Mouse (Mus musculus): ENCODE data around the gene Hbs1l.
"Not testable (repeated sequence)": the region's sequence is repeated elsewhere in the genome, so short reads cannot be mapped to it uniquely, and the experiment has no call there.

The Hbs1l gene

DNA sequence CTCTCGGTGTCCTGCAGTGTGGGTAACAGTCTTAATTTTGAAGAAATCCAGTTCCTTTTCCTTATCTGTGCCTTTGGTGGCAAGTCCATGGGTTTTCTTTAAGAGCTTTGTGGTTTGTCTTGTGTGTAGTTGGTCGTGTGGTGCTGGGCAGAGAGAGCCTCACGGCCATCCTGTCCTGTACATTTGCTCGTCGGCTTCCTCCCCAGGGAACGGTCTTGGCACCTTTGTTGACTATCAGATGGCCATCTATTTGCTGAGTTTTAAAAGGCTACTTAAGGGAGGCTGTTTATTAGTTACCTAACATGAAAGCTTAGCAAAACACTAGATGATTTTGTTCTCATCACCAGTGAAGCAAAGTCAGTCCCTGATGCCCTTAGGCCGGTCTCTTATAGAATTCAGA lies 66.1 kb downstream of the Hbs1l start:
- no peak for DNase-seq

DNA sequence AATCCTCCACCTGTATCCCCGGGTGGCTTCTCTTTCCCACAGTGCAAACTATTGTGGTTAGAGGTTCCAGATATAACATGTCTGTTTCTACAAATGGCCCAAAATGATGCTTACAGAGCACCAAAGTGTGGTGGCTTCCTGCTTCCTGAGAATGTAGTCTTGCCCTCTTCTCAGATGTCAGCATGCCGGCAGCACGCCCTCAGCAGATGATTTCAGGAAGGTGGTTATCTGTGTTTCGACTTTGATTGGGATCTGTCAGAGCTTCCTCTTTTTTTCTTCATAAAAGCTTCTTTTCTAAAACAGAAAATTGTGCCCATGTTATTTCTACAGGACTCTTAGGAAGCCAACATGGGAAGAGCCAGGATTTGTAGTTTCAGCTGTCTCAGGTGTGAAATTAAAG lies 67.5 kb downstream of the Hbs1l start:
- DNase-seq: no peak

DNA sequence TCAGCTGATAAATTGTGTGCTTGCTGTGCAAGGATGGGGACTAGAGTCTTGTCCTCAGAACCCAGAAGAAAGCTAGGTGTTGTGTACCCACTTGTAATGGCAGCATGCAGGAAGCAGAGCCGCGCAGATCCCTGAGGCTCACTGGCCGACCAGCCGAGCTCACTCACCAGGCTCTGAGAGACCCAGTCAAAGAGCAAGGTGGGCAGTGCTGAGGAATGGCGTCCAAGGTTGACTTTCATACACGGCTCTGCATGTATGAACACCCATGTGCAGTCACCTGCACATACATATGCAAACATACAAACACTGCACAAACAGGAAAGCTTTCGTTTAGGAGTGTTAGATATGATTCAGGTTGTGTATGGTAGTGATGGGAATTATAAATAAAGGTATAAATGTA lies 69.2 kb downstream of the Hbs1l start:
- DNase-seq: no peak

DNA sequence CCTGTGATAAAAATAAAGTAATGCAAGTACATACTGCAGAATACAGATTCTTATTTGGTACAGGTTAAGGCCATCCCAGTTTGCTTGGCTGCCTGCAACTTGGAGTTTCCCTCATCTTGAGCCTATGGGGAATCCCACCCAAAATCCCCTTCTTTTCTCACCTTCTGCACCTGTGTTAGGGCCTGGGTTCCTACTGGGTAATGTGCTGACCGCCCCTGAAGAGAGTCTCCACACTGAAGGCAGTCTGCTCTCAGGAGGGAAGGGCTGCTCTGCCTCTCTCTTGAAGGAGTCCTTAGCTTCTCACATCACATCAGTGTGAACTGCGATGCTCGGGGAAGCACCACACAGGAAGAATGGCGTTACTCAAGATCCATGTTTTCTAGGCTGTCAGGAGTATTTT lies 70.1 kb downstream of the Hbs1l start:
- DNase-seq: no peak

DNA sequence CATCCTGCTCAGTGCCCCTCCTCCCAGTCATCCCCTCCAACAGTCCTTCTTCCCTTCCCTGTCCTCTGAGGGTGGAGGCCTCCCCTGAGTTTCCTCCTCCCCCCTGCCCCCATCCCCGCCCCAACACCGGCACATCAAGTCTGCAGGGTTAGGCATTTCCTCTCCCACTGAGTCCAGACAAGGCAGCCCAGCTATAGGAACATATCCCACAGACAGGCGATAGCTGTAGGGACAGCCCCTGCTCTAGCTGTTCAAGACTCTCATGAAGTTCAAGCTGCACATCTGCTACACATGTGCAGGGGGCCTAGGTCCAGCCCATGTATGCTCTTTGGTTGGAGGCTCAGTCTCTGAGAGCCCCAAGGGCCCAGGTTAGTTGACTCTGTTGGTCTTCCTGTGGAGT lies 70.7 kb downstream of the Hbs1l start:
- DNase-seq: no peak

DNA sequence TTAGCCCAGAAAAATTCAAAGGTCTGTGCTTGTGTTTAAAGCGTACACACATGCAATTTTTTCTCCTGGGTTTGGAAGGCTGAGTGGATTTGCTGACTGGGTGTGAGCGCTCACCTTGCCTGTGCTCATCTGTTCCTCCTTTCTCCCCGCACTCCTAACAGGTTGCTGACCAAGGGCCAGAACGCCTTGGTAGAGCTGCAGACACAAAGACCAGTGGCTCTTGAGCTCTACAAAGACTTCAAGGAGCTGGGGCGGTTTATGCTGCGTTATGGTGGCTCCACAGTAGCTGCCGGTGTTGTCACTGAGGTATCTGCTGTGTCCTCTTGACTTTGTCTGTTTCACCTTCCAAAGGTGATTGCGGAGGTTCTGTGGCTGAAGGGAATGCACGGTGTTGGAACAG lies 71.7 kb downstream of the Hbs1l start:
- DNase-seq: no peak

DNA sequence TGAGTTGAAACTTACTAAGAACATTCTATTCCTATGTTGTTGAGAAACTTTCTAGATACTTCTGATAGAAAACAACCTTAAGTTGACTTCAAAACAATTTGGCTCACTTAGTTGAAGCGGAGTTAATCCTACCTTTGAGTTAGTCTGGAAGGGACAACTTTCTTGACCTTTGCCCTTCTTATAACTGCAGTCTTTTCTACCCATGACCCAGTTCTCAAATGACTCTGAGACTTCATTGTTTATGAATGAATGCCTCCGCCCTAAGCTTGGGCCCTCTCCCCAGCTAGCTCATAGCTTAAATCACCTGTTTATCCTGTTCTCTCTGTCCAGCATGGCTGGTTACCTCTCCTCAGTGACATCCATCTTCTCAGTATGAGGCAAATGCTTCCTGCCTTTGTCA lies 73.8 kb downstream of the Hbs1l start:
- DNase-seq: no peak

DNA sequence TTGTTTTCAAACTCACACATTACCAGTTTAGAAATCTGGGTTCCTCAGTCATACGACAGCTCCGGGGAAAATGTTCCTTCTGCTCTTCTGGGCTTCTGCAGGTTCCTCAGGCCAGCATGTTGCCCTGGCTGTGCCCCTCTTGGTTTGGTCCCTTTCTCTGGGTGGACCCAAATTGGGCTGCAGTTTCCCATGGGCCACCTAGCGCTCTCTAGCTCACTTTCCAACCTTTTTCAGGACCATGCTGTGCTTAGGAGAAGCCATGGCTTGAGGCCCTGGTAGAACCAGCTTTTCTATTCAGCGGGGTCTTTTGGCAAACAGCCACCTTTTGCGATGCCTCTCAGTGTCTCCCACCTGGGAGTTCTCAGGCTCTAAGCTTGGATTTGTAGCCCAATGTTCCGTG lies 76.5 kb downstream of the Hbs1l start:
- no peak for DNase-seq

DNA sequence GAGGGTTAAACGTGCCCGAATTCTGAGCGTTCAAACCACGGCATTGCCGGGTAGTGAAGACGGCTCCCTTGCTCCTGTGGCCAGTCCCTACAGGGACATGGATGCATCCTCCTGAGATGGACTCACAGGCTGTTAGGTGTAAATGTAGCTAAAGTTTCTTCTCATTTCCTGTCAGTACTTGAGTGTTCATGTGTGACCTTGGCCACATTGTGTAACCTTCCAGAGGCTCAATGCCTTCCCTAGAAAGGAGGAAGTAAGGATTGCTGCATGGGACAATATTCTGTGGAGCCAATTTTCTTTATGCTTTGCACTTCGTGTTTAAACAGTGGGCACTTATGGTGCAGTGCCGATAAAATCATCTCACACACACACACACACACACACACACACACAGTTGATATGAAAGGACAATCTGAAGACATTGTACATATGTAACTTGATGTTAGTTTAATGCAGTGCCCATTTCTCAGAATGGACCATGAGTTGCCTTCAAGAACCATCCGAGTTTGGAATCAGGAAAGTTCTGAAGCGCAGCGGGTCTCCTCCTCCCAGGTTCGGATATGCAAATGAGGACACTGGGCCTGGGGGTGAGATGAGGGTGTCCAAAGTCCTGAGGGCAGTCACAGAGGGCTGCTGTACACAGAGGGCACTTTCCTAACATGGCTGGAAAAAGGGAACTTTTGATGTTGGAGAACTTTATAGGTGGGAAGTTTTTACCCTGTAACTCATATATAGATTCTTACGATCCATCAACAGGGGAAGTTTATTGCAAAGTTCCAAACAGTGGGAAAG lies 81.1 kb downstream of the Hbs1l start, which contains the start of gene Aldh8a1:
Gene Aldh8a1 (plus strand): TSS at position 610 of the 792 bp plus-strand sequence.
- DNase-seq: no peak

DNA sequence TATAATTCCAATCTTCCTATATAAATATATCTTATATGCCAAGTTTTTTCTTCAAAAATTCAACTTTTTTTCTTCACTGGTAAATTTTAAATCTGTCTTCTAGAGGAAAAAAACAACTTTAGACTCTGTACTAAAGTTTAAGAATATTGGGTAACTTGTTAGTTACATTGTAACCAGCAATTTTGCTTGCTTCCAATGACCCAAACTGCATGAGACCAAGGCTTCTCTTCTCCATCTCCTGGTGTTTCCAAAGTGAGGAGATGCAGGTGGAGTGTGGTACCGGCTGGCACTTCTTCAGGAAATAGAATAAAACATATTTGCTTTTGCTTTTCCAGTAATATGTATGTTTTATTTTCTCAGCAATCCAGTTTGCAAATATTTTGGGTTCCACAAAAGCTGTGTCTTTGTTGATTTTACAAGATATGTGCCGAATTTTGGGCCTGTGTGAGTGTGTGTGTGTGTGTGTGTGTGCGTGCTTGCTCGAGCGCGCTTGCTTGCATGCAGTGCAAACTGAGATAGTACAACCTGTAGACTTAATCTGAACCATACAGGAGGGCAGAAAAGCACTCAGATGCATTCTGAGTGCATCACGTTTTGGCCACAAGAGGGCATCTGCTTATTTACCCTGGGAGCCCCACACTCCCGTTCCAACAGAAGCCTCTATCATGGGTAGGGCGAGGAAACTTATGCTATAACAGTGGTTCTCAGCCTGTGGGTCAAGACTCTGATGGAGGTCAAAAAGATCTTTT lies 82.6 kb downstream of the Hbs1l start:
- DNase-seq: peak; percentile 41 to 53

DNA sequence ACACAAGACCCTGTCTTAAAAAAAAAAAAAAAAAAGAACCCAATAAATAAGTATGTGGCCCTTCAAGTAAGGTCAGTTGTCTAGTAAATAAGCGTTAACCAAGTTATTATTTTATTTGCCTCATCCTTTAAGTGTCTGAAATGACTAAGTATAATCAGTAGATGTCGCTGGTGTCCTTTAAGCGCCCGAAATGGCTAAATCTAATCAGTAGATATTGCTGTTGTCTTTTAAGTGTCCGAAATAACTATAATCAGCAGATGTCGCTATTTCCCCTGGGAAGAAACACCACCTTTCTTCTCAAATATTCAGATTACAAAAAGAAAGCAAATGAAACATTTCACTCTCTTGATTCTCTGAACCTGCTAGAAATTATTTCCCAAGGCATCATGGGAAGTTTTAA lies 87.1 kb downstream of the Hbs1l start:
- no peak for DNase-seq

DNA sequence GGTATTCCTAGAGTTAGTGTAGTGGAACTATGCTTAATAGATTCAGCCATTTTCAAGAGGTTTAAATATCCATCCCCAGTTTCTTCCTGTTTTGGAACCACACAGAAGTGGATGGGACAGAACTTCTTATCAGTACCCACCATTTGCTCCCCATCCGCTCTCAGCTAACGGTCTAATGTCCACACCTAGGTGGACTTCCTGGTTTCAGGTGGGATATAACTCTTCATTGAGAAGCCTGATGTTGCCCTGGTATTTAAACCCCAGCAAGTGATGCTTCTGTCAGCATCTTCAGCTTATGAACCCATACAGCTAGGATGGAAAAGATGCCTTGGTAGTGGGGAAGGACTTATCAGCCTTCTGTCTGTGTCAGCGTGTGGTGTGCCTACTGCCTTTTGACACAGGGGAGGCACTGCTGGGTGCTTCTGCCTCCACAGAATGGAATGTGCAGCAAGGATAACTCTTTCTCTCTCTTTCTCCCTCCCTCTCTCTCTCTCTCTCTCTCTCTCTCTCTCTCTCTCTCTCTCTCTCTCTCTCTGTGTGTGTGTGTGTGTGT lies 89.4 kb downstream of the Hbs1l start:
- no peak for DNase-seq

DNA sequence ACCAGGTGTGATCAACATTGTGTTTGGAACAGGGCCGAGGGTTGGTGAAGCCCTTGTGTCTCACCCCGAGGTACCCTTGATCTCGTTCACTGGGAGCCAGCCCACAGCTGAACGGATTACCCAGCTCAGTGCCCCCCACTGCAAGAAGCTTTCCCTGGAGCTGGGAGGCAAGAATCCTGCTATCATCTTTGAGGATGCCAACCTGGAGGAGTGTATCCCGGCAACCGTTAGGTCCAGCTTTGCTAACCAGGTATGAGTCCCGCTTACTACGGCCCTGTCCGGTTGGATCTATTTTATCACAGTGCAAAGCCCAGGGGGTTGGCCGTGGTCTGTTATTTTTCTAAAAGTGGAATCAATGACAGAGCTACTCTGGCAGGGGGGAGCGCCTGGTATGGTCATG lies 93.3 kb downstream of the Hbs1l start:
- no peak for DNase-seq

DNA sequence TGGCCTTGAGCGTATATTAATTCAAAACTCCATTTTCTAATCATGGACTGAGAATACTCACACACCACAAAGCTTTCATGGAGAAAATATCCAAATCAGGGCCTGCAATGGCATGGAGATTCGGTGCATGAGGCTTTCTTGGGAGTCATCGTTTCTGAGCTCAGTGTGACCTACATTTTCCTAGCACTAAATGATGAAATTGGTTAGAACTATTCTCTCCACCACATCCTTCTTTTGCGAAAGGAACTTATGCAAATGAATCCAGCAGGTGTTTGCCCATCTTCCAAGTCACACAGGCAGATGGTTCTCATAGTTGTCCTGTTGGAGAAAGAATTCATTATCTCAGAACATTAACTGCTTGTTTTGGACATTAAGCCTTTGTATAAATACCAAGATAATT lies 94.7 kb downstream of the Hbs1l start:
- DNase-seq: no peak

DNA sequence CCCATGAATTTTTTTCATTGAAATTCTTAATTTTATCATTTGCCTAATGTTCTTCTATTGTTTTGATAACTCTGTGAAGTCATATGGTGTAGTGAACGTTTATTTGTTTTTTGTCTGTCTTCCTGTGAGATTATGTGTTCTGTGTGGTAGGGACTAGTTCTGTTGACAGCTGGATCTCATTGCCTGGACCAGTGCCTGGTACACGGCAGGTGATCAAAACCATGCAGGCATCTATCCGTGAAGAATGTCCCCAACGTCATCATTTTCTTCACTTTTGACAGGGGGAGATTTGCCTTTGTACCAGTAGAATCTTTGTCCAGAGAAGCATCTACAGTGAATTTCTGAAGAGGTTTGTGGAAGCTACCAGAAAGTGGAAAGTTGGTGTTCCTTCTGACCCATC lies 95.5 kb downstream of the Hbs1l start:
- no peak for DNase-seq

DNA sequence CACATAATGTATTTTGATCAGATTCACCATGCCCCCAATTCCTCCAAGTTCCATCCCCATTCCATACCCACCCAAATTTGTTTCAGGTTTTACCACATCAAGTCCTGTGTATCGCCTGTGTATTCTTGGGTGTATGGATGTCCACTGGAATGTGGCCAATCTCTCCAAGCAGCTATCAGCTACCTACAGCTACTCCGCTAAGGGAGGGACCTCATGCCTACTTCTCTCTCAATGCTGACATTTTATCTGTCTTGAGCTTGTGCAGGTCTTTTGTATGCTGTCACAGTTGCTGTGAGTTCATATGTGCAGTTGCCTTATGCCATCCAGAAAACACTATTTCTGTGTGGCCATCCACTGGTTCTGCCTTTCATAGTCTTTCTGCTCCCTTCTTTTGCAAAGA lies 97.6 kb downstream of the Hbs1l start:
- no peak for DNase-seq

DNA sequence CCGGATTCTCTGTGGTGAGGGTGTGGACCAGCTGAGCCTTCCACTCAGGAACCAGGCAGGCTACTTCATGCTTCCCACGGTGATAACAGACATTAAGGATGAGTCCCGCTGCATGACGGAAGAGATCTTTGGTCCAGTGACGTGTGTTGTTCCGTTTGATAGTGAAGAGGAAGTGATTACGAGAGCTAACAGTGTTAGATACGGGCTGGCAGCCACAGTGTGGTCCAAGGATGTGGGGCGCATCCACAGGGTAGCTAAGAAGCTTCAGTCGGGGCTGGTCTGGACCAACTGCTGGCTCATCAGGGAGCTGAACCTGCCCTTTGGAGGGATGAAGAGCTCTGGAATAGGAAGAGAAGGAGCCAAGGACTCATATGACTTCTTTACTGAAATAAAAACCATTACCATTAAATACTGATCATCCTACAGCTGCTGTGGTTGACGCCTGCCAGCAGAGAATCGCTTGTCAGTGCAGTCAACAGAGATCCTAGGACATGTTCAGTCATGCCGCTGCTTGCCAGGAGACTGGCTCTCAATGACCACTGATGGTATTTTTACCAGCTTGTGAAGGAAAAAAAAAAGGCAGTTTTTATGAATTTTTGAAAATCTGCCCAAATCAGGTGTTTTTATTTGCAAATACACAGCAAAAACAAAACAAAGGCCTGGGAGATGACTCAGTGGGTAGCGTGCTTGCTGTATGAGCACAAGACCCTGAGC lies 99.8 kb downstream of the Hbs1l start:
- no peak for DNase-seq

DNA sequence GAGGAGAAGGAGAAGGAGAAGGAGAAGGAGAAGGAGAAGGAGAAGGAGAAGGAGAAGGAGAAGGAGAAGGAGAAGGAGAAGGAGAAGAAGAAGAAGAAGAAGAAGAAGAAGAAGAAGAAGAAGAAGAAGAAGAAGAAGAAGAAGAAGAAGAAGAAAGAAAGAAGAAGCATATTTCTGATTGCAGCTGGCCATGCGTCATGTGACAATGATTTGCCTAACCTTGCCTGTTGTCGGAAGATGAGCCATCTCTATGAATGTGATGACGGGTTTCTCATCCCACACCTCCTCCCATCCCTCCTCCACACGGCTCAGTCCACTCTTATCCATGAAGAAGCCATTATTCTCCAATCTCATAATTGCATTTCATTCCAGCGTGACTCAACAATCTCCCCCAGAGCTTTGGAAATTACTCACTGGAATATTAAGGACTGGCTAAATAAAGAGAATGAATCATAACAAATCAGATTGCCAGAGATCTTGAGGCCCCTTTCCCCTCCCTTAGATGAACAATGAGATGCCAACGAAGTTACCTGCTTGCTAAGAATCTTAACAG lies 103.2 kb downstream of the Hbs1l start:
- DNase-seq: not testable (repeated sequence)

DNA sequence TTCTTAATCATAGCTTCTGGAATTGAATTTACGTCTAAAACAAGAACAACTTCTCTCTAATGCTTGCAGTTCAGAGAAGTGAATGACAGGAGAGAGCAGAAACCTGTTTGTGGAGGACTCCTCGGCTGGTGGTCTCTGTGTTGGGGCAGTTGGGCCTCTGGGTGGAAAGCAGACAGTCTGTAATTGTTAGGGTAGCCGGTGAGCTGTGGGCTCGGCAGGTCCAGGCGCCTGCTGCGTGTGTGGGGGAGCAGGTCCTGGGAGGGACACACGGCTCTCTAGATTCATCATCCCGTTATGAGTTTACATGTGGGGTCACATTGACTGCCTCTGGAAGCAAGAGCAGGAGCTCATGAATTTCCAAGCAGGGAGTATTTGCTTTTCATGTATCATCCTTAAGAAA lies 103.8 kb downstream of the Hbs1l start:
- no peak for DNase-seq

DNA sequence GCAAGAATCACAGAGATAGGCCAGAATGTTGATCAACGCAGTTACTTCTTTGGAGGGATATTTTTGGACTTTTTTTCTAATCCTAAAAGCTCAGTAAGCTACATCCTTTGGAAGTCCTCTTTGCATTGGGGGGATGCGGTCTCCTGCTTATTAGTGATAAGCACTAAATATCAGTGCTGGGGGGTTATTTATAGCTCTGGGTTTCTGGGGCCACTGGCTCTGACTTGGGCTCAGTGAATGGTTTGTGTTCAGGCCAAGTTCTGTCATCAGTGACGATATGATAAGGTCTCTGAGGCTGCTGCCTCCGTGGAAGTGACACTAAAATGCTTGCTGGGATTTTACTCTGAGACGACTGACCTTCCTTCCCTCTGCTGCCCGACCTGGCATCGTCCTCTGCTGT lies 104.3 kb downstream of the Hbs1l start:
- DNase-seq: no peak

DNA sequence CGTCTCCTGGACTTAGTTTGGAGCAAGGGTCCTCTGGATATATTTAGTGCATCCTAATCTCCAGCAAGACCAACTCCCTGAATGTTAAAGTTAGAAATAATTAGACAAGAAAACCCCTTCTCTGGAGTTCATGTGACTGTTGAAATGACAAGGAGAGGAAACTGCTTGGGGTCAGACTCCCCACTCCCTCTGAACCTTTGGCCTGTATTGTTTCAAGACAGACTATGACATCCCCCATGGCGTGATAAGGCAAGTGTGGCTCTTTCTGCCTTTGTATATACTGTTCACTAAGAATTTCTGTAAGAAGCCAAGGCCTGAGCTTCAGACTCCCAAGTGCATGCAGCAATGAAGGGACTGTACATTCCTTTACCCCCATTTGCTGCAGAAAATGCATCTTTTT lies 104.7 kb downstream of the Hbs1l start:
- DNase-seq: no peak

DNA sequence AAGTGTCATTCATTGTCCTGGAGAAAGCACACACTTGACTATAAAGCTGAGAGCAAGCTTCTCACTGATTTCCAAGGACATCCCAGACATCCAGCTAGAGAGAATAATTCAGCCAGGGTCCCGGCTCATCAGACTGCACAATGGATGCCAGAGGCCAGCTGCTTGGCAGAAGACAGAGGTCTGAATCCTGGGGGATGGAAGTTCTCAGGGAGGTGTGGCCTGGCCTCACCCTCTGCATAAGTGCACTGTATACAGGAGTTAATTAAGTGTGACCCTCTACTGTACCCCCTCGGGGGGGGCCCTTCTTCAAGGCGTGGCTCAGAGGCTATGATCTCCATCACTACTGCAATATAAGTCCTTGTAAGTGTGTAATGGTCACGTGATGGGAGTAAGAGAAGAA lies 105.5 kb downstream of the Hbs1l start:
- DNase-seq: no peak

DNA sequence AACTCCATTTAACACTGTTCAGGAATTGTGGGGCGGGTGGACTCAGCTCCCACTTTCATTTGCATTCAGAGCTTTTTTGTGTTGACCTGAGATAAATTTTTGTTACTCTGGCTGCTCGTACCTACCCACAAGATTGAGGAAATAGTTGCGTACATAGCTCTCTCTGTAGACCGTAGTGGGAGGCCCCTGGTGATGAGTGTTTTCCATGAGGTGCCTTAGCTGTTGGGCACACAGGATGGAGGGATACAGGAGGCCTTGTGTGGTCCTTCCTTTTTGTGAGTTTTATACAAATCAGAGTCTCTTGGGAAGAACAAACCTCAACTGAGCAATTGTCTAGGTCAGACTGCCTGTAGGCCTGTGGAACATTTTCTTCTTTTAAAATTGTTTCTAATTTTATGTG lies 109.0 kb downstream of the Hbs1l start:
- DNase-seq: no peak

All from thymus, postnatal 36 days (tissue).